In the genomic region with DNA sequence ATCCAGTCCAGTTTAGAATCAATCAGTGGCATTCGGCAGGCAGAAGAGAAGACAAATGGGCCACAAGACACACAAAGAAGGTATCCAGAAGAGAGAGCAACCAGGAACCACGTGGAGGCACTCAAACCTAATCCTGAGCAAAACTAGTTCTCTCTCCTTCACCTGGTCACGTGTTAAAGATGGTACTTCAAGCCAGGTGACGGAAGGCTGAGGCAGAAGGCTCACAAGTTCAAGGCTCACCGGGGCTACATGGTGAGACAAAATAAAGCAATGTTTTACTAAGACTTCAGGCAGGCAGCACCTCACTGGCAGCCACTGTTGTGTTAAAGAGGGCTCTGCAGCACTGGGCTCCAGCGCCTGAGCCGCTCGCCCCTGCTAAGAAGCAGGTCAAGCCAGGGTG, we compare ENCODE assay signal across 10 mouse cellular contexts. TPM values are rescaled to one million over a fixed set of nuclear protein-coding genes. Genes with fewer than 3 reads are reported as not detected.
DNase-seq lines count a peak whose midpoint lies in the region; ATAC-seq lines count a peak whose summit lies in the region.
"Had no signal": no experiment of that assay in that cellular context is flagged by ENCODE, and none has a peak within 500 bp of the region (broad histone marks: within the 10 kb centered on the region; RNA-seq: fewer than 3 reads in every experiment).

No protein-coding gene starts in this region.

- H3K4me1 ChIP-seq in kidney, embryonic 15.5 days = peaks cover 76% of the 10 kb centered on the region
- H3K4me1 ChIP-seq in hindbrain, embryonic 11.5 days (replicated peaks; ENCODE audit: control insufficient read depth, insufficient read depth, low read length) = peaks cover 14% of the 10 kb centered on the region
- peaks cover 61% of the 10 kb centered on the region for H3K4me1 ChIP-seq in limb, embryonic 10.5 days
- peaks cover 25% of the 10 kb centered on the region for H3K4me1 ChIP-seq in neural tube, embryonic 14.5 days (ENCODE audit: control insufficient read depth, insufficient read depth, low read length)

- peak overlapping the region; percentile 41 for H3K4me2 ChIP-seq in kidney, embryonic 15.5 days
- no peak overlapping the region for H3K4me2 ChIP-seq in hindbrain, embryonic 11.5 days (replicated peaks; ENCODE audit: low read depth, low read length)
- no peak overlapping the region for H3K4me2 ChIP-seq in neural tube, embryonic 14.5 days (ENCODE audit: low read depth, low read length)

- no peaks in the 10 kb centered on the region for H3K36me3 ChIP-seq in kidney, embryonic 15.5 days
- no peaks in the 10 kb centered on the region for H3K36me3 ChIP-seq in hindbrain, embryonic 11.5 days (ENCODE audit: control insufficient read depth, insufficient read depth, low read length)
- H3K36me3 ChIP-seq in limb, embryonic 10.5 days = peaks cover 32% of the 10 kb centered on the region
- no peaks in the 10 kb centered on the region for H3K36me3 ChIP-seq in neural tube, embryonic 14.5 days (ENCODE audit: control insufficient read depth, insufficient read depth, low read length)

- peak overlapping the region; percentile 96 for H3K27ac ChIP-seq in kidney, embryonic 15.5 days
- peak overlapping the region; percentile 36; the same call in 1 of the 2 replicates for H3K27ac ChIP-seq in hindbrain, embryonic 11.5 days (ENCODE audit: low read depth, low read length)
- H3K27ac ChIP-seq in limb, embryonic 10.5 days = peak overlapping the region; percentile 65
- H3K27ac ChIP-seq in neural tube, embryonic 14.5 days (ENCODE audit: low read depth, low read length) = peak overlapping the region; percentile 7

- WGBS in kidney, embryonic 15.5 days = 30% methylated on average over 8 of the region's 8 CpGs
- 58% methylated on average over 8 of the region's 8 CpGs for WGBS in hindbrain, embryonic 11.5 days
- WGBS in limb, embryonic 10.5 days = 41% methylated on average over 8 of the region's 8 CpGs
- WGBS in neural tube, embryonic 14.5 days = 48% methylated on average over 8 of the region's 8 CpGs

- no peaks in the 10 kb centered on the region for H3K9me3 ChIP-seq in kidney, embryonic 15.5 days (replicated peaks)
- H3K9me3 ChIP-seq in hindbrain, embryonic 11.5 days (ENCODE audit: control insufficient read depth, low read length) = no peaks in the 10 kb centered on the region
- H3K9me3 ChIP-seq in limb, embryonic 10.5 days (replicated peaks) = no peaks in the 10 kb centered on the region
- no peaks in the 10 kb centered on the region for H3K9me3 ChIP-seq in neural tube, embryonic 14.5 days (ENCODE audit: control insufficient read depth, low read length)

- H3K4me3 ChIP-seq in kidney, embryonic 15.5 days (replicated peaks) = no peak overlapping the region
- no peak overlapping the region for H3K4me3 ChIP-seq in hindbrain, embryonic 11.5 days (ENCODE audit: low read depth, low read length)
- no peak overlapping the region for H3K4me3 ChIP-seq in limb, embryonic 10.5 days
- no peak overlapping the region for H3K4me3 ChIP-seq in neural tube, embryonic 14.5 days (ENCODE audit: low read depth, low read length)

- no peak; the same call in 1 of the 2 replicates for ATAC-seq in kidney, embryonic 15.5 days (replicated peaks; ENCODE audit: low FRiP score)
- no peak for ATAC-seq in hindbrain, embryonic 11.5 days (ENCODE audit: low FRiP score)
- no peak for ATAC-seq in neural tube, embryonic 14.5 days (ENCODE audit: low read depth)

- H3K9ac ChIP-seq in kidney, embryonic 15.5 days = peak overlapping the region; percentile 34; the same call in 1 of the 2 replicates
- no peak overlapping the region for H3K9ac ChIP-seq in hindbrain, embryonic 11.5 days (ENCODE audit: low read depth, low read length)
- no peak overlapping the region for H3K9ac ChIP-seq in neural tube, embryonic 14.5 days (replicated peaks; ENCODE audit: low read depth, low read length)

- no peak for DNase-seq in kidney, postnatal 14 days
- DNase-seq in hindbrain, embryonic 11.5 days (ENCODE audit: low spot score) = no peak
- no peak for DNase-seq in limb, embryonic 10.5 days (ENCODE audit: low spot score)
- no peak for DNase-seq in layer of hippocampus, postnatal 10 days (ENCODE audit: low spot score in 2 of 2)
- DNase-seq in urinary bladder, postnatal 36 days (ENCODE audit: low spot score in 2 of 2) = no peak
- DNase-seq: right cerebral cortex, postnatal 14 days had no signal

- H3K27me3 ChIP-seq in kidney, embryonic 15.5 days = no peaks in the 10 kb centered on the region
- H3K27me3 ChIP-seq in hindbrain, embryonic 11.5 days (ENCODE audit: control insufficient read depth, insufficient read depth, low read length) = no peaks in the 10 kb centered on the region
- no peaks in the 10 kb centered on the region for H3K27me3 ChIP-seq in limb, embryonic 10.5 days (ENCODE audit: low read depth, poor library complexity, severe bottlenecking)
- no peaks in the 10 kb centered on the region for H3K27me3 ChIP-seq in neural tube, embryonic 14.5 days (ENCODE audit: control insufficient read depth, insufficient read depth, low read length)

RNA-seq across cellular contexts. Expression of a gene that starts 7.4 kb away (rescaled TPM):
- 49.6 and 50.4 TPM in 2 replicates for polyA plus RNA-seq in kidney, embryonic 15.5 days (2015; fragmentation: Nextera tagmentation; extraction: Ambion mirVana)
- 35.5 and 35.7 TPM in 2 replicates for polyA plus RNA-seq in hindbrain, embryonic 11.5 days (2014; fragmentation: Nextera tagmentation; extraction: Ambion mirVana)
- 39.0 and 40.2 TPM in 2 replicates for polyA plus RNA-seq in limb, embryonic 10.5 days (2016; fragmentation: Nextera tagmentation; extraction: Ambion mirVana)
- polyA plus RNA-seq in neural tube, embryonic 14.5 days (2014; fragmentation: Nextera tagmentation; extraction: Ambion mirVana) = 13.2 and 13.7 TPM in 2 replicates
- total RNA-seq in layer of hippocampus, postnatal 10 days (2021) = 10 to 100 TPM; 47.5 to 57.3 TPM

RNA-seq across cellular contexts. Expression of a gene that starts 15.5 kb away (rescaled TPM):
- polyA plus RNA-seq in kidney, embryonic 15.5 days (2015; fragmentation: Nextera tagmentation; extraction: Ambion mirVana) = 22.4 and 23.0 TPM in 2 replicates
- 21.9 and 24.8 TPM in 2 replicates for polyA plus RNA-seq in hindbrain, embryonic 11.5 days (2014; fragmentation: Nextera tagmentation; extraction: Ambion mirVana)
- polyA plus RNA-seq in limb, embryonic 10.5 days (2016; fragmentation: Nextera tagmentation; extraction: Ambion mirVana) = 27.1 and 32.2 TPM in 2 replicates
- 28.3 and 31.7 TPM in 2 replicates for polyA plus RNA-seq in neural tube, embryonic 14.5 days (2014; fragmentation: Nextera tagmentation; extraction: Ambion mirVana)
- 10 to 100 TPM; 28.6 to 33.0 TPM for total RNA-seq in layer of hippocampus, postnatal 10 days (2021)

RNA-seq across cellular contexts. Expression of a gene that starts 44.1 kb away (rescaled TPM):
- 0.50 and 0.64 TPM in 2 replicates for polyA plus RNA-seq in kidney, embryonic 15.5 days (2015; fragmentation: Nextera tagmentation; extraction: Ambion mirVana)
- polyA plus RNA-seq in hindbrain, embryonic 11.5 days (2014; fragmentation: Nextera tagmentation; extraction: Ambion mirVana) = 0.17 and 0.19 TPM in 2 replicates
- polyA plus RNA-seq in limb, embryonic 10.5 days (2016; fragmentation: Nextera tagmentation; extraction: Ambion mirVana) = 0.18 TPM in 1 of 2 replicates, not detected in the other
- polyA plus RNA-seq in neural tube, embryonic 14.5 days (2014; fragmentation: Nextera tagmentation; extraction: Ambion mirVana) = 0.50 and 0.79 TPM in 2 replicates
- total RNA-seq in layer of hippocampus, postnatal 10 days (2021) = under 1 TPM; 0.27 to 0.53 TPM
- total RNA-seq: MEL had no signal
- polyA plus RNA-seq: brain, embryonic 14.5 days had no signal

RNA-seq across cellular contexts. Expression of a gene that starts 54.0 kb away (rescaled TPM):
- 80.0 and 89.4 TPM in 2 replicates for polyA plus RNA-seq in kidney, embryonic 15.5 days (2015; fragmentation: Nextera tagmentation; extraction: Ambion mirVana)
- polyA plus RNA-seq in hindbrain, embryonic 11.5 days (2014; fragmentation: Nextera tagmentation; extraction: Ambion mirVana) = 50.8 and 51.7 TPM in 2 replicates
- polyA plus RNA-seq in limb, embryonic 10.5 days (2016; fragmentation: Nextera tagmentation; extraction: Ambion mirVana) = 67.9 and 82.8 TPM in 2 replicates
- 37.0 and 49.9 TPM in 2 replicates for polyA plus RNA-seq in neural tube, embryonic 14.5 days (2014; fragmentation: Nextera tagmentation; extraction: Ambion mirVana)
- total RNA-seq in layer of hippocampus, postnatal 10 days (2021) = 10 to 100 TPM; 43.7 to 48.4 TPM

Comparison
In these comparisons a context has a peak if more than half of its experiments do, and no peak if none do; other contexts are left out.
1. H3K27ac ChIP-seq: peak in every context shown above with its lines; median percentile 96 in kidney, embryonic 15.5 days; 65 in limb, embryonic 10.5 days; 36 in hindbrain, embryonic 11.5 days; 7 in neural tube, embryonic 14.5 days.